Mouse (Mus musculus): Measurements from ENCODE around the gene Asic2.

Gene Asic2

GRCm38 (mm10) chr11:81013501-81013900 is 954.8 kb downstream of the Asic2 start:
- no peak for DNase-seq (ENCODE audit: low spot score in 2 of 2)

GRCm38 (mm10) chr11:81010766-81011165 is 957.5 kb downstream of the Asic2 start:
- DNase-seq (ENCODE audit: low spot score in 2 of 2): no peak

DNA sequence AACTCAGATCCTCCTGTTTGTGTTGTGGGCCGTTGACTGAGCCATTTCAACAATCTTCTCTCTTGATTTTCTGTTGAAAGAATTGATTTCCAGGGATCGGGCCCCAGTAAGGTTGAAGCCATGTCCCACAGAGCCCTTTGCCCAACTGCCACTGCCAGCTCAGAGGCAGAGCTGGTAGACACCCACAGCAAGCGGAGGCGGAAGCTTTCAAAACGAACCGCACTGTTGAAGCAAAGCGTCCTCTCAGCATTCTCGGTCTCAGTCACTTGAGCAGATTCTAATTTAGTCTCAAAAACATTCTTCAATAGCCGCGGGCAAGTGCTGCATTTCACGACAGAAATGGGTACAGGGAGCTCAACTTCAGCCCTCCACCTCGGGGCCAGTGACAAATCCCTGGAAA is 958.9 kb downstream of the Asic2 start:
- peak; percentile 45 to 82 for DNase-seq (ENCODE audit: low spot score in 2 of 2)

DNA sequence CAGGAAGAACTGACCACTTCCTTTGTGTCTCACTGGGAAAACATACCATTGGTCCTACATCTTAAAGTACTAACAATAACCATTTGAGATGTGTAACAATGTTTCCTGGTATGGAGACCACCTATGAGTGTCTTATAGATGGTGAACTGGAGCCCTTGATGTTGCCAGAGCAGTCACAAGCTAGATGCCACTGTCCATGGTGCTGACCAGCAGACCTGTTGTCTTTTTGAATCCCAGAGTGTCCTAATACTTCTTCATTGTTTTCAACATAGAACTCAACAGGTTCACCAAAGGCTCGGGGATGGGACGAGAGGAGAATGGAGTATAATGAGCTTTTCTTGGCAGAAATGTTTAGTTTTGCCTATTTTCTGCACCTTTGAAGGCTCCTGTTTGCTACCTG is 962.4 kb downstream of the Asic2 start:
- no peak for DNase-seq (ENCODE audit: low spot score in 2 of 2)

GRCm38 (mm10) chr11:81002769-81003430 is 965.4 kb downstream of the Asic2 start:
- peak in 1 of 2 experiments; percentile 17 for DNase-seq (ENCODE audit: low spot score in 2 of 2)

DNA sequence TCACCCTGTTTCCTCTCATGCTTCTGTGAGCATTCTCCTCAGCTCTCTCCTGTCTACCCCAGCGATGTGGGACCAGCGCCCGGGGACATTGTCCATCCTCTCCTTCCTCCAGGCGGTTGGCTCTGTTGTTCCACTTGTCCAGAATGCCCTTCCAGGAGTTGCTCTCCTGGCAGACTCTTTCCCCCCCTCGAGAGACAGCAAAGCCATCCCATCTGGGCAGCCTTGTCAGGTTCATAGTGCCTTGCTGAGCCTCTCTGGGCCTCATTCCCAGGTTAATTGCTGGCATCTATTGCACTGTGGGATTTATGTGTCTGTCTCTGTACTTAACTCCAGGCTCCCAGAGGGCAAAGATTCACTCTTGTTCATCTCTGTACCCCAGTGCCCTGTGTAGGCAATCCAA is 972.6 kb downstream of the Asic2 start:
- no peak for DNase-seq (ENCODE audit: low spot score in 2 of 2)

- DNase-seq (ENCODE audit: low spot score in 2 of 2): no peak
Observed at GRCm38 (mm10) chr11:80983530-80983929, 984.7 kb downstream of the Asic2 start.

DNA sequence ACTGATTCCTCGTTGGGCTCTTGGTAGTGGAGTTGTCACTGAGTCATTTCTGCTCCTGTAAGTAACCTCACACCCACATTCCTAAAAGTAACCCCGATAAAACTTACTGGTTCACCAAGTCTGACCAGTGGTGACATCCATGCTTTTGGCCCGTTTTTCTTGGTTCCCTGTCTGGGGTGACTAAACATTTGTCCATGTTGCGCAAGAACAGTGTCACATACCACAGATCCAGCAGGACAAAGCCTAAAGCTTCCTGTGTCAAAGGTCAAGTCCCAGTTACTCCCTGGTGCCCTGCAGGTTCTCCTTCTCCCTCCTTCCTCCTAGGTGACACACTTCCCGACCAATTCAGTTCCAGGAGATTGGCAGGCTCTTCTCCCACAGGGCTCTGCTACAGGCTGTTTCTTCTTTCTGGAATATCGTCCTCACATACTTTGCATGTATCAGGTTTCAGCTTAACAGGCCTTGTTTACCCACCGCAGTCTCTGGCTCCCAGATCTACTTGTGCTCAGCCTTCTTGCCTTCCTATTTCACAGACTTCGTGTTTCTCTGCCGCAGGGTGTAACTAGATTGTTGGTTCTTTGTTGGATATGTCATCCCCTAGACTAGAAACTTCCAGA is 991.9 kb downstream of the Asic2 start:
- no peak for DNase-seq (ENCODE audit: low spot score in 2 of 2)

DNA sequence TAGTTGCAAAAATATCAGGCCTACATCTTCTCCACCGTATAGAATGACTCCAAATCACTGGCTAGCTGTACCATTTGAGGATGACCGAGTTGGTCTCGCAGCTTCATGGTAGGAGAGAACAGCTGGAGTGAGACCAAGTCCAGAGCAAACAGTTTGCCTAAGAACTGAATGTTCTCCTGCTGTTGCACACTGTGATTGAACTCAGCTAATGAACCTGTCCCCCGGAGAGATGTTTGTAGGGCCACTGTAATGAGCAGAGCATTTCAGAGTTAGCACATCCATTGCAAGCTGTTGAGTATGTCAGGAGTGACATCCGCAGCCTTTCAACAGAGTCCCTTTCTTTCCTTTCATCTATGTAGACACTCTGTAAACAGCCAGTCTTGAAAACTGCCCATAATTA is 993.6 kb downstream of the Asic2 start:
- peak in 1 of 2 experiments; percentile 20 for DNase-seq (ENCODE audit: low spot score in 2 of 2)

DNA sequence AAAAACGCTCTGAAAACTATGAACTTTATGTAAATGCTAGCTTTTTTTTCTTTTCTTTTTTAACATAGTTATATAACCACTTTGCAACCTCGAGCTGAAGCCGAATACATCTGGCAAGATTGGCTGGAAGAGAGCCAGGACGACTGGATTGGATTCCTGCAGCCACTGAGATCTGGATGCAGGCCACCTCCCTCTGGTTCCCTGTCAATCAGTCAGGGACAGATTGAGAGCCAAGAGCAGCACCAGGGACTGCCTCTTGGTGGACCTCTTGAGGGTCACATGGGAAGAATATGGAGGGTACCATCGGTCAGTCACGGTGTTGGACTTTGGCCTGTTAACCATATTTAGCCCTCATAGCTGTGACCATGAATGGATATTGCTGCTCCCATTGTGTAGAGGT is 994.3 kb downstream of the Asic2 start:
- peak; percentile 60 to 67 for DNase-seq (ENCODE audit: low spot score in 2 of 2)

GRCm38 (mm10) chr11:80973273-80973672 is 995.0 kb downstream of the Asic2 start:
- DNase-seq (ENCODE audit: low spot score in 2 of 2): no peak

GRCm38 (mm10) chr11:80967544-80967943 is 1000.7 kb downstream of the Asic2 start:
- no peak for DNase-seq (ENCODE audit: low spot score in 2 of 2)

- no peak for DNase-seq (ENCODE audit: low spot score in 2 of 2)
Observed at GRCm38 (mm10) chr11:80966040-80966439, 1002.2 kb downstream of the Asic2 start.

DNA sequence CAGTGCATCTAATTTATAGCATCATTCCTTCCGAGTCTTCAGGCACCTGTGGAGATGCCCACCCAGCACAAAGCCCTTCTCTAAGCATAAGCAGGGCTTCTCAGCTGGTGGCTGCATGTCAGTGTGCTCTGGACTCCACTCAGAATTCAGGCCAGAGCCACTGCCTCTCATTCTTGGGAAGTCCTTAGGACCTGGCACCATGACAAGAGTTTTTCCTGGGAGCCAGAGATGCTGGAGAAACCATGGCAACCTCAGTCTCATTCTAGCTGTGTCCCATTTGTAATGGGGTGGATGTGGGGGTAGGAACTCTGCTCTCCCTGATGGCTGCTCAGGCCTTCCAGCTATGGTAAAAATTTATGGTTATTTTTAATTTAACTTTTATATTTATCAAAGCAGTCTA is 1006.9 kb downstream of the Asic2 start:
- peak; percentile 33 to 64 for DNase-seq (ENCODE audit: low spot score in 2 of 2)

DNA sequence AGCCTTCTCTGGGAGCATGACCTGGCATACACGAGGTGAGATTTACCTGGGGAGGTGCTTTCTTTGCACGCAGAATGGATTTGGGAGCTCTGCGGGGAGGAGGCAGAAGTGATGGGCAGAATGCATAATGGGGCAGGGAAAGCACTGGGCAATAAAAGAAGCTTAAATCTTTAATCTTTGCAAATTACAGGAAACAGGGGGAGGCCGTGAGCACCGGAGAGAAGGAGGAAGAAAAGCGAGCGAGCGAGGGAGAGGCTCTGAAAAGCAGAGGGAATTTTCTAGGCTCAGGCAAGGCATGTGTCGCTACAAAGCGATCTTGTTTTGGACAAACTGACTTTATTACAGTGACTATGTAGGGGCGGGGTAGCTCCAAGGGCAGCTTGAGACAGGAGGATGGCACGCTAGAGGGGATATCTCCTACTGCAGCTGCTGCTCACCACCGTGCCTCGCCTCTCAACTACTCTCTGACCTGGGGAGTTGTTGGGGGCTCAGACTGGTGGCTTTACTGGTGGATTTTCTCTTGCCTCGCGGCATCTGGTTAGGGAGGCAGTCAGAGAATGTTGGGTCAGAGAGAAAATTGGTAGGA is 1010.1 kb downstream of the Asic2 start:
- no peak for DNase-seq (ENCODE audit: low spot score in 2 of 2)

DNA sequence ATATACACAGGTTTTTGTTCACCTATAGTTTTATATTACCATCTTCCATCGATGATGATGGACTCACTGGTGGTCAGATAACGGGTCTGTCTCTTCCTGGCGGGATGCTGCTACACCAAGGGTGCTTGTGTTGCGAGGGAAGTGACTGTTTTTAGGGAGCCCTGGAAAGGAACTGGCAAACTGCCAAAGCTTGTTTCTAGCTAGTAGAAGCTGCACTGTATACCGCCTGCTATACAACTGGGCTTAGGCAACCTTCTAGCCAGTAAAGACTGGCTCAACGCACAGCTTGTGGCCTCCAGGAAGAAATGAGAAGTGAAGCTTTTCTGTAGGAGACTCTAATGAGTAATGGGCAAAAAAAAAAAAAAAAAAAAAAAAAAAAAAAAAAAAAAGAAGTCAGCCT is 1012.3 kb downstream of the Asic2 start:
- DNase-seq (ENCODE audit: low spot score in 2 of 2): no peak

DNA sequence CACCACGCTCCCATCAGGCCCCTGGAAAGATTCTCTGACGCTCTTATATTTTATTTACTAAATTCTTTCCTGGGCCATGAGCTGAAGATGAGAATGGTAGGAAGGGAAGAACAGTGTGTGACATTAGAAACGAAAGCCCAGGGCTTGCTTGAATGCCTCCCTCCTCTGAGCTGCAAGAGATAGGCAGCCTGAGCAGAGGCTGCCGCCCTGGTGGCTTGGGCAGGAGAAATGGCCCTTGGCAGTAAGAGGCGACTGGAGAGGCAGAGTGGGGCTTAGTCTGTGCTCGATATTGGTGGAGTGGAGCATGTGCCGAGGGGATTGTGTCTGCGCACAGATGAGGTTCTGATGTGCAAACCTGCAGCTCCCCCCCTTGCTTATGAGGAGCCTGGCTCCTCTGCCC is 1014.1 kb downstream of the Asic2 start:
- no peak for DNase-seq (ENCODE audit: low spot score in 2 of 2)

DNA sequence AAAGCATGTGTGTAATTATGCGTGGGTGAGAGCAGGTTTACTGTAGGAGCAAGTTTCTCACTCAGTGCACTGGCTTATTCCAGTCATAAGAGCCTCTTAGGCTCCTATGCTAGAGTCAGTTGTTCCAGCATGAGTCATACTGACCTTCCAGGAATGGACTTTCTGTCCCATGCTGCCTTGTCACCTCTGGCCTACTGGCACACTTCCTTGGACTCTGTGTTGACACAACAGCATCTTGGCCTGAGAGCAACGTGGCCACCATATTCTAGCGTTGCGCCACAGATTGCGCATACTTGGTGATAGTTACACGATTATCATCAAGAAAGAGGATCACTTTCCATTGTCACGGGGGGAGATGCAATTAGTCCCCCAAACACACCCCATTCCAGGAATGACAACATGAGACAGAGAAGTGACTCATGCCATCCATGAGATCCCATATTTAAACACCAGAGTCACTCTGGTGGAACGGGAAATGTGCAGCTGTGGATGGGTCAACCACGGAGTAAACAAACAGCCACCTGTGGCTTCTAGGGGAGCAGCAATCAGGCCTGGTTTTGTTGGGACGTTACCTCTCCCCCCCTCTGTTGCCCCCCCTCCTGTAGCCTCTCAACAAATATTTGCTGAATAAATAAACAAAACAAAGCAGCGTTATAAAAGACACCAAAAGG is 1019.1 kb downstream of the Asic2 start:
- no peak for DNase-seq (ENCODE audit: low spot score in 2 of 2)

DNA sequence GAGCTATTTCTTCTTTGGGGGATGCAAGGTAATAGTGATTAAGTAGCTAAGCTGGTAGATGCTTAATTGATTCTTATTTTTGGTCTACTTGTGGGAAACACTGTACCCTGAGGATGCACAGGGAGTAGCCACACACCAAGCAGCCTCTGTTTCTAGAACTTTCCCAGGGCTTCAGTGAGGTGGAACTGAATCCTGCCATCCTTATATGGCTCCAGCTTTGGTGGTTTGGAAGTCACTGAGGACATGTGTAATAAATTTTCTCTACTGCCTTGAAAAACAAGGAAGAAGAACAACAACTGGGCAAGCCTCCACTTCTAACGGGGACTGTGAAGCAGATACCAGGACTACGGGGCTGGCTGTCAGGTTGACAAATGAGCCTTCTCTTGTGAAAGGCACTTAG is 1020.2 kb downstream of the Asic2 start:
- no peak for DNase-seq (ENCODE audit: low spot score in 2 of 2)

- DNase-seq (ENCODE audit: low spot score in 2 of 2): no peak
Observed at GRCm38 (mm10) chr11:80946163-80946562, 1022.1 kb downstream of the Asic2 start.

DNA sequence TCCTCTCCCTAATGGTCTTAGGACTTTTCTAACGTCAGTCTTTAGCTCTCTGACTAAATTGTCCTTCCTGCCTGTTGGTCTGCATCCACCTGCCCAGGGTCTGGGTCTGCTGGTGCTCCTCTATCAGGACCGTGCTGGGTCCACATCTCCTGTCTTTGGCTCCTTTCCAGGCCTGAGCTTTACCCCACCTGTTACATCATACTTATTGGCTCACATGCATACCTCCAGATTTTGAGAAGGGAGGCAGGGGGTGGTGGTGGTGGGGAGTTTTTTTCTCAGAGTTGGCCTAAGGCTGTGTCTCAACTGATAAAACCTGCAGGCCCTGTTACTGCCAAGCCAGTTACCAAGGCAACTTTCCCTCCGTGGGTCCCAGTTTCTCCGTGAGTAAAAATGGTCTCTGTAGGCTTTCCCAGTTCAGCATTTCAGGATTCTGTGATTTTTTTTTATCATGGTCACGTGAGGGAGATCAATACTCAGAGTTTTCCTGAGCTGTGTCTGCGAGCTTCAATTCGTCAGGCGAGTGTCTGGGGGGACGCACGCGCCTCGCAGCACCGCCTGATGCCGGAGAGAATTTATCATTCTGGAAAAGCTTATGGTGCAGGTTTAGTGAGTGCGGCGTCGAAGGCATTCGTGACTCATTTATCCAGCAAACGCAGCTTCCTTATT is 1044.8 kb downstream of the Asic2 start:
- DNase-seq (ENCODE audit: low spot score in 2 of 2): peak; percentile 30 to 46

DNA sequence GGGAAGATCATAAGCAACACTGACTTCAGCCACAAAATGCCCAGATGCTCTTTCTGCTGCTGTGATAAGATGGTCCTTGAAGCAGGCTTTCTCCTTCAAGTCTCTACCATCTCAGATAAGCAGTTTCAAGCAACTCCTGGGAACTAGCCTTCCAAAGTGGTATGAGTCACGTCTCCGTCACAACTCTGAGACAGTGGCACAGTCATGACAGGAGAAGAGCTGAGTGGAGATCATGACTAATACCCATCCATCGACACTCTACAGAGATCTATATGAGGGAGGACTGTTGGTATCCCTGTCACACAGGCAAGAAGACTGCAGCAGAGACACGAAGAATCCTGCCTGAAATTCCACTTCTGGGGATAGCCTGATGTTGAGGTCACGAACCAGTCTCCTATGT is 1049.9 kb downstream of the Asic2 start:
- DNase-seq (ENCODE audit: low spot score in 2 of 2): no peak
